Mouse (Mus musculus) limb, embryonic 15.5 days (tissue): ENCODE results near the gene Cab39. TPM values are rescaled to one million over a fixed set of nuclear protein-coding genes. Genes with fewer than 3 reads are reported as not detected.

Experiments used
- ATAC-seq: fragments of 200-750 bp; cut with Nextera tagmentation; 2 replicates; pipeline ENCODE4 v1.8.0; 2017; ENCODE audit warnings: low read depth, moderate TSS enrichment; ENCODE audit not compliant: insufficient number of reproducible peaks, low FRiP score, low TSS enrichment
- H3K27ac ChIP-seq: fragments of 300-500 bp; sonication (generic); 2 replicates; pipeline ENCODE4 v1.5.1; 2015; ENCODE audit warnings: moderate library complexity, mild to moderate bottlenecking, inconsistent platforms
- H3K27me3 ChIP-seq: fragments of 300-500 bp; sonication (generic); 2 replicates; pipeline ENCODE4 v1.6.1; 2015; ENCODE audit warnings: inconsistent platforms
- H3K36me3 ChIP-seq: fragments of 300-500 bp; sonication (generic); 2 replicates; pipeline ENCODE4 v1.6.1; 2015; ENCODE audit warnings: inconsistent platforms
- H3K4me1 ChIP-seq: fragments of 300-500 bp; sonication (generic); 2 replicates; pipeline ENCODE4 v1.6.1; 2015; ENCODE audit warnings: inconsistent platforms
- H3K4me2 ChIP-seq: fragments of 300-500 bp; sonication (generic); 2 replicates; pipeline ENCODE4 v1.6.1; 2015; ENCODE audit warnings: mild to moderate bottlenecking, inconsistent platforms
- H3K4me3 ChIP-seq: fragments of 300-500 bp; sonication (generic); 2 replicates; pipeline ENCODE4 v1.5.1; 2015; ENCODE audit warnings: mild to moderate bottlenecking, inconsistent platforms
- H3K9ac ChIP-seq: fragments of 300-500 bp; sonication (generic); 2 replicates; pipeline ENCODE4 v1.6.1; 2015; ENCODE audit warnings: inconsistent platforms
- H3K9me3 ChIP-seq: fragments of 300-500 bp; sonication (generic); 2 replicates; pipeline ENCODE4 v1.6.1; 2016; ENCODE audit warnings: inconsistent platforms
- WGBS: fragments of 180-500 bp; shearing (Covaris S2); methylation state at CpG from one replicate; pipeline ENCODE4 v1.1.7; 2015; 5-methylcytosine and 5-hydroxymethylcytosine counted together
- polyA plus RNA-seq: library from polyadenylated mRNA; unstranded; fragments of >200 nt; fragmentation: Nextera tagmentation; extraction: Ambion mirVana; gene quantifications from 2 replicates; pipeline ENCODE4 v1.2.1, GENCODE M21; 2015

Cab39 gene
- 20.5 and 26.9 TPM in 2 replicates for polyA plus RNA-seq

DNA sequence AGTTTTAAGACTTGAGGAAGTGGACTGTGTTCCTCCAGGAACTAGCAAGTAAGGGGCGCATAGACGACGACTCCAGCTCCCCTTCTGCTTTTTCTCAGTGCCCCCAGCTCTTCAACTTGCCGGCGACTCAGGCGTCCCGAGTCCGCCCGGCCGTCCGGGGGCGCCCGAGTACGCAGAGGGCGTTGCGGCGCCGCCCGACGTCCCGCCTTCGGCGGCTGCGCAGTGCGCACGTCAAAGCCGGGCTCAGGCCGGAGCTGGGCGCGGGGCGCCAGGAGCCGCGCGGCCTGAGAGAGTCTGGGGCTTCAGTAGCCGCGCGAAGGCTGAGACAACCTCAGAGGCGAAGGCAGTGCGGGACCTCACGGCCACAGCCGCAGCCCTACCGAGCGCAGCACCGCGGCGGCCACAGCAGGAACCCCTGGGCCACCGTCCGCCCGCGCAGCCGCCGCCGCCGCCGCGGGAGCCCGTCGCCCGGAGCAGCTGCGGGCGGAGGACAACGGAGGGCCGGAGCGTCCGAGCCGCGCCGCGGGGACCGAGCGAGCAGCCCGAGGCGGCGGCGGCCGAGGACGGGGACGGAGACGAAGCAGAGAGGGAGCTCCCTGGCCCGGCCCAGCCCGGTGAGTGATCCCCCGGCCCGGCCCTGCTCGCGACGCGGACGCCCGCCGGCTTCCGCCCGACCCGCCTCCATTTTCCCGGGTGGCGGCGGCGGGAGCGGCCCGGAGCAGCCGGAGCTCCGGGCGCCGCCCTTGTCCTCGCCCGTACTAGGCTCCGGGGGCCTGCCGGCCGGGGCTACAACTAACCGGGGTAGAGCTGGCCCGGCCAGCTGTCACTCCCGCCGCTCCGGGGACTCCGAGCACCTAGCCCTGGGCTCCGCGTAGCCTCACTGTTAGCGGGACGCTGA lies at the start of gene Cab39:
Cab39 (plus strand) TSS at position 234 of the 898 bp plus-strand sequence.
- Histone ChIP-seq H3K36me3 (no peaks in the 10 kb centered on the region; the same call in 1 of the 2 replicates), H3K27ac (peak within 1 kb of the TSS; percentile 96), H3K4me3 (peak within 1 kb of the TSS; percentile 79), H3K27me3 (no peaks in the 10 kb centered on the region), H3K9ac (peak within 1 kb of the TSS; percentile 90), H3K4me2 (peak within 1 kb of the TSS; percentile 76), H3K4me1 (peaks cover 13% of the 10 kb centered on the region), H3K9me3 (no peaks in the 10 kb centered on the region)
- WGBS = under 1% methylated on average over 91 of the region's 118 CpGs
- peak; percentile 85 for ATAC-seq

DNA sequence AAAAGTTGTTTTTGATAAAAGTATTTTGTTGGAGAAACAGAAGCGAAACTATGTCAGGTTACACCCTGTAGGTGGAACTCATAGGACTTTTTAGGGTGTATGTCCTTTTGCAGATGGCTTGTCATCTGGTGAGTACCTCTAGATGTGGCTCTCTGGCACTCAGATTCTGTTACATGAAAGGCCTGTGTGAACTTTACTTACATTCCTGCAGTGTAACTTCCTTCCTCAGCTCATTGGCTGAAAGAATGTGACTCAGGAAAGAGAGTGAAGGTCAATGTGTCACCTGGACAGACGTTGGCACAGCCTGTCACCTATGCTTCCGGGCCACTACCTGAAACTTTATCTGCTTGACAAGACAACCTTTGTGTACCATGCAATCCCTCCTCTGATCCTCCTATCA lies 48.7 kb upstream of the Cab39 start:
- H3K4me1 ChIP-seq = 0 out of 2 replicates have a peak, but pooled peaks cover 3% of the 10 kb centered on the region
- no peak for ATAC-seq
- H3K4me2 ChIP-seq = no peak overlapping the region
- H3K9me3 ChIP-seq = no peaks in the 10 kb centered on the region
- no peaks in the 10 kb centered on the region for H3K27me3 ChIP-seq
- no peaks in the 10 kb centered on the region for H3K36me3 ChIP-seq
- 84% methylated on average over 3 of the region's 3 CpGs for WGBS
- no peak overlapping the region for H3K9ac ChIP-seq
- H3K27ac ChIP-seq = no peak overlapping the region
- H3K4me3 ChIP-seq = no peak overlapping the region

- Histone ChIP-seq H3K9ac (no peak overlapping the region), H3K4me2 (no peak overlapping the region), H3K4me3 (no peak overlapping the region), H3K9me3 (no peaks in the 10 kb centered on the region), H3K27me3 (no peaks in the 10 kb centered on the region), H3K36me3 (no peaks in the 10 kb centered on the region), H3K27ac (no peak overlapping the region), H3K4me1 (peaks cover 7% of the 10 kb centered on the region; the same call in 1 of the 2 replicates)
- ATAC-seq = no peak
- 87% methylated on average over 5 of the region's 5 CpGs for WGBS
Observed at GRCm38 (mm10) chr1:85746511-85746910, 46.7 kb upstream of the Cab39 start.

- H3K4me3 ChIP-seq = no peak overlapping the region
- H3K27me3 ChIP-seq = no peaks in the 10 kb centered on the region
- H3K9ac ChIP-seq = no peak overlapping the region
- 80% methylated on average over 2 of the region's 2 CpGs for WGBS
- no peaks in the 10 kb centered on the region for H3K36me3 ChIP-seq
- no peak for ATAC-seq
- H3K9me3 ChIP-seq = no peaks in the 10 kb centered on the region
- H3K27ac ChIP-seq = no peak overlapping the region
- no peak overlapping the region for H3K4me2 ChIP-seq
- H3K4me1 ChIP-seq = peaks cover 9% of the 10 kb centered on the region; the same call in 1 of the 2 replicates
Observed at GRCm38 (mm10) chr1:85749829-85750228, 43.4 kb upstream of the Cab39 start.

- Histone ChIP-seq H3K4me2 (no peak overlapping the region), H3K36me3 (no peaks in the 10 kb centered on the region), H3K9ac (no peak overlapping the region), H3K27me3 (no peaks in the 10 kb centered on the region), H3K27ac (no peak overlapping the region), H3K4me1 (peaks cover 9% of the 10 kb centered on the region; the same call in 1 of the 2 replicates), H3K9me3 (no peaks in the 10 kb centered on the region), H3K4me3 (no peak overlapping the region)
- 82% methylated on average over 4 of the region's 4 CpGs for WGBS
- no peak for ATAC-seq
Observed at GRCm38 (mm10) chr1:85750650-85751049, 42.6 kb upstream of the Cab39 start.

GRCm38 (mm10) chr1:85751494-85751893 lies 41.7 kb upstream of the Cab39 start:
- Histone ChIP-seq H3K4me2 (no peak overlapping the region), H3K4me3 (no peak overlapping the region), H3K9ac (no peak overlapping the region), H3K36me3 (no peaks in the 10 kb centered on the region), H3K27ac (peak overlapping the region; percentile 63), H3K9me3 (no peaks in the 10 kb centered on the region), H3K4me1 (peaks cover 9% of the 10 kb centered on the region; the same call in 1 of the 2 replicates), H3K27me3 (no peaks in the 10 kb centered on the region)
- WGBS = 48% methylated on average over 6 of the region's 6 CpGs
- no peak for ATAC-seq

DNA sequence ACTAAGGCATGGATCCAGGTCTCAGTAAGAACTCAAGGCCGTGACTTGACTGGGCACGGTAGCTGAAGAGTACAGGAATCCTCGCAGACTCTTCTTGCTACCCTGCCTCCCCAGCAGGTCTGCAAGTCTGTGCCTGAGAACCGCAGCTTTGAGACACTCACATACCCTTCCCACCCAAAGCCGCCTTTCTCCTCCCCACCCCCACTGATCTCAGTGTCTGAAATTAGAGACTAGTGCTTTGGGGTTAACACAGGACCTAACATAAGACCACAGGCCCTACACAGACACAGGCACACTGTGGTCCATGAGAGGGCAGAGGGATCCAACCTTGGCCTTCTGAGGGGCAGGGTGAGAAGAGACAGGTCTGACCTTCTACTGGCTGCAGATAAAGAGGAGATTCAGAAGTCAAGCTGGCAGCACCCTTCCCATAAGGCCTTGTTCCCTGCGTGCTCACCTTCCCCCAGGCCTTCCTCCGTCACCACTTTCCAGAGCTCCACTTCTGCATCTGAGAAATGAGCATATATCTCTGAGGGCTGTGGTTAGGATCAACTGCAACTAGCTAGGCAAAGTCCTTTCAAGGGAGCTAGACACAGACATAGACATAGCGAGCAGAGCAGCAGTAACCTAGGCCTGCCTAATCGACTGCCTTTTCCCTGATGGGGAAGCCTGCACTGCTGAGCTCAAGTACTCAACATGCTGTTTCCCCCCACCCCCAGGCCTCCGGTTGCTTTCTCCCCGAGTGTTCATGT lies 41.1 kb upstream of the Cab39 start:
- peak overlapping the region; percentile 63 for H3K27ac ChIP-seq
- no peaks in the 10 kb centered on the region for H3K36me3 ChIP-seq

DNA sequence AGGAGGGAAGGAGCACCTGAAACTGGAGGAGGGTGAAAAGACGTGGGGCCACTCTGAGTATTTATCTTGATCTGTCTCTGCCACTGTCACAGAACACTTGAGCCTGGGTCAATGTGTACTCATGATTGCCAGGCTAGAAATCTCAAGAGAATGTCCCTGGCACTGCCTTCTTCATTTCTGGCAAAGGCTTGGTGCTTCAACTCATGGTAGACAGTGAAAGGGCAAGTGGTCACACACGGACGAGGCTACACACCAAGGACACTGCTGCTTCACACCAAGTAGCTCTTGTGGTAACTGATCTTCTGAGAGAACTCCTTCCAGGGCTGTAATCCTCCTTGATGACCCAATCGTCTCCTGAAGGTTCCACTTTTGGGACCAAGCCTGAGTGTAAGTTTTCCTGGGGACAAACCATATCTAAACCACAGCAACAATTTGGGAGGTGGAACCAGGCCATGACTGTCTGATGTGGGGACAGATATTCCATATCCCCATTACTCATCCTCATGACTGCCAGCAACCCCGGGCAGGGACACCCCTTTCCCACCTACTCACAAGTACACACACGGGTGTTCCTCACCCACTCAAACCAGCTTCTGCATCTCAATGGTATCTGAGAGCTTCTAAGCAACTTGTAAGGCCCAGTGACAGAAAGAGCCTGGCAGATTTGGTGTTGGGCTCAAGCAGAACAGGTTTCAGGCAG lies 35.6 kb upstream of the Cab39 start:
- no peak overlapping the region for H3K4me2 ChIP-seq

More for the DNA sequence above, 41.1 kb upstream of the Cab39 start:
- no peak overlapping the region for H3K9ac ChIP-seq
- H3K4me1 ChIP-seq = peaks cover 9% of the 10 kb centered on the region; the same call in 1 of the 2 replicates
- H3K4me2 ChIP-seq = no peak overlapping the region
- no peaks in the 10 kb centered on the region for H3K27me3 ChIP-seq
- no peak overlapping the region for H3K4me3 ChIP-seq
- peak; percentile 30; the same call in 1 of the 2 replicates for ATAC-seq
- H3K9me3 ChIP-seq = no peaks in the 10 kb centered on the region
- 70% methylated on average over 11 of the region's 11 CpGs for WGBS

DNA sequence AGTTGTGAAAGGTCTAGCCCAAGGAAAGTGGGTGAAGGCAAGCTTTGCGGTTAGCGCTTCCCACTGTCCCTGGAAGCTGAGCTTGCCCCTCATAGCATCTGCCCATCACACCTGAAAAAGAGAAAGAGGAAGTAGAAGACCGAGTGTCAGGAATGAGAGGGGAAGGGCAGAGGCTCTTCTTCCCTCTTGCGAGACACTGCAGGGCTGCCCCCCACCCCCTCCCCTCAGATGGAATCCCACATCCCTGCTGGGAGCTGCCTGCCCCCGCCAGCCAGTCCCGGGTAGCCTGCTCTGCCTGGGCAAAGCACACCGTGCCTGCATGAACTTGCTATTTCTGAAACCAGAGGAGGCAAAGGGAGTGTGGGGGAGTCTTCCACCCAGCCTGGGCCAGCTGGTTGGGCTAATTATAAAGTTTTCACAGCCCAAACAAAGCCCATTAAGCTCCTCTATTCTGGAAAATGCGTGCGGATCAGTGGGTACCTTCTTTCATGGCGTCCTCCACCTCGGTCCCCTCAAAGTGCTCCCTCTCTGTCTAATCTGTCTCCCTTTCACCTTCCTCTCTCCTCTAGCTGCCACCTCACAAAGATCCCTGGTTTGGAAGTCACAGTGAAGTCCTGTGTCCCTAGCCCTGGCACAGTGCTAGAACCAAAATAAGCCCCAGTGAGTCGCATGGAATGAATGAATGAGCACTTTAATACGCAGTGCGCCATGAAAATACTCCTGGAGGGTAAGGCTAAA lies 34.8 kb upstream of the Cab39 start:
- Histone ChIP-seq H3K9me3 (no peaks in the 10 kb centered on the region), H3K9ac (no peak overlapping the region), H3K27ac (peak overlapping the region; percentile 47), H3K4me2 (no peak overlapping the region), H3K4me3 (no peak overlapping the region), H3K36me3 (no peaks in the 10 kb centered on the region), H3K4me1 (peaks cover 7% of the 10 kb centered on the region; the same call in 1 of the 2 replicates), H3K27me3 (no peaks in the 10 kb centered on the region)
- peak; percentile 58; the same call in 1 of the 2 replicates for ATAC-seq
- 29% methylated on average over 14 of the region's 14 CpGs for WGBS

More for the DNA sequence above, 35.6 kb upstream of the Cab39 start:
- Histone ChIP-seq H3K9me3 (no peaks in the 10 kb centered on the region), H3K4me3 (no peak overlapping the region), H3K4me1 (peaks cover 7% of the 10 kb centered on the region; the same call in 1 of the 2 replicates), H3K36me3 (no peaks in the 10 kb centered on the region), H3K9ac (no peak overlapping the region), H3K27ac (peak overlapping the region; percentile 47), H3K27me3 (no peaks in the 10 kb centered on the region)
- 67% methylated on average over 6 of the region's 6 CpGs for WGBS
- no peak for ATAC-seq

DNA sequence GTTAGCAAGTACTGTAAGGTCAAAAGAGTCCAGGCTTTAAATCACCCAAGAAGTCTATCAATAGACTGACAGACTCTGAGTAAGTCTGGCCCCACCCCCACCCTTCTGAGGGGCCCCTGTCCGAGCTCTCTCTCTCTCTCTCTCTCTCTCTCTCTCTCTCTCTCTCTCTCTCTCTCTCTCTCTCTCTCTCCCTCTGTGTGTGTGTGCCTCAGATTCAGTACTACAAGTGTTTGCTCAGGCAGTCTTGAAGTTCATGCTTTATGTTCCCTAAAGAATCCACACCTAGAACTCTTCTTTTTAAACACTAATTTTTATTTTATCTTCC lies 34.3 kb upstream of the Cab39 start:
- Histone ChIP-seq H3K4me1 (peaks cover 7% of the 10 kb centered on the region; the same call in 1 of the 2 replicates), H3K36me3 (no peaks in the 10 kb centered on the region), H3K4me3 (no peak overlapping the region), H3K9ac (no peak overlapping the region), H3K27me3 (no peaks in the 10 kb centered on the region), H3K27ac (no peak overlapping the region), H3K4me2 (no peak overlapping the region), H3K9me3 (no peaks in the 10 kb centered on the region)
- 0% methylated on average over 1 of the region's 1 CpGs for WGBS
- ATAC-seq = no peak

DNA sequence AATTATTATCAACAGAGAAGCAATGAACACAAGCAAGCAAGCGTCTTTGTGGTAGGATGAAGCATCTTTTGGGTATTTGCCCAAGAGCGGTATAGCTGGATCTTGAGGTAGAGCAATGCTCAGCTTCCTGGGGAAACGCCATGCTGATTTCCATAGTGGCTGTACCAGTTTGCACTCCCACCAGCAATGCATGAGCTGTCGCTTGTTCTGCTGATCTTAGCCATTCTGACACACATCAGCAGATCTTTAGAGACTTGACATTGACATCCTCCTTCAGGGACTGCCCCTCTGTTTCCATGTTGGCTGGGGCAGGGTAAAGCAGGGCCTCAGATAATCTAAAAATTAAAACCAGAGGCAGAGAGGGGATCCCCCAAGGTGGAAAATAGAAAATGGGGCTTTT lies 31.6 kb upstream of the Cab39 start:
- Histone ChIP-seq H3K4me2 (no peak overlapping the region), H3K27ac (no peak overlapping the region), H3K9ac (no peak overlapping the region), H3K4me3 (no peak overlapping the region), H3K9me3 (no peaks in the 10 kb centered on the region), H3K4me1 (peaks cover 7% of the 10 kb centered on the region; the same call in 1 of the 2 replicates), H3K36me3 (no peaks in the 10 kb centered on the region), H3K27me3 (no peaks in the 10 kb centered on the region)
- WGBS = 82% methylated on average over 4 of the region's 4 CpGs
- ATAC-seq = no peak
